In genomic region chr5:124334392-124334791, GRCm38 (mm10) we compare ENCODE assay signal across 9 mouse cellular contexts. TPM values are rescaled to one million over a fixed set of nuclear protein-coding genes. Genes with fewer than 3 reads are reported as not detected.
A peak's percentile ranks its signal among the peaks of the same experiment; 100 is the strongest.
DNase-seq lines count a peak whose midpoint lies in the region; ATAC-seq and TF ChIP-seq lines count a peak whose summit lies in the region.
"Had no signal": no experiment of that assay in that cellular context is flagged by ENCODE, and none has a peak within 500 bp of the region (broad histone marks: within the 10 kb centered on the region; RNA-seq: fewer than 3 reads in every experiment).

No protein-coding gene starts in this region.

- H3K9me3 ChIP-seq in heart, embryonic 11.5 days (replicated peaks; ENCODE audit: control insufficient read depth, low read length) = no peaks in the 10 kb centered on the region
- no peaks in the 10 kb centered on the region for H3K9me3 ChIP-seq in lung, embryonic 16.5 days (ENCODE audit: control insufficient read depth, low read length)
- no peaks in the 10 kb centered on the region for H3K9me3 ChIP-seq in stomach, embryonic 14.5 days (ENCODE audit: control insufficient read depth, low read depth, low read length)
- H3K9me3 ChIP-seq: stomach, embryonic 15.5 days had no signal

- no peak overlapping the region for H3K4me3 ChIP-seq in cortical plate, adult 2 months (ENCODE audit: insufficient read depth, low read length)
- no peak overlapping the region for H3K4me3 ChIP-seq in heart, embryonic 11.5 days (ENCODE audit: low read depth, low read length)
- no peak overlapping the region for H3K4me3 ChIP-seq in lung, embryonic 16.5 days (ENCODE audit: low read length)
- no peak overlapping the region for H3K4me3 ChIP-seq in stomach, embryonic 14.5 days (ENCODE audit: low read depth, low read length)
- H3K4me3 ChIP-seq: stomach, embryonic 15.5 days had no signal

- no peaks in the 10 kb centered on the region for H3K27me3 ChIP-seq in heart, embryonic 11.5 days (ENCODE audit: control insufficient read depth, insufficient read depth, low read length)
- H3K27me3 ChIP-seq in lung, embryonic 16.5 days (ENCODE audit: control insufficient read depth, insufficient read depth, low read depth, low read length) = no peaks in the 10 kb centered on the region
- H3K27me3 ChIP-seq in stomach, embryonic 14.5 days (ENCODE audit: control insufficient read depth, insufficient read depth, low read length) = no peaks in the 10 kb centered on the region
- H3K27me3 ChIP-seq: stomach, embryonic 15.5 days had no signal

- 19% methylated on average over 6 of the region's 6 CpGs for WGBS in heart, embryonic 11.5 days (ENCODE audit: insufficient replicate concordance)
- WGBS in lung, embryonic 16.5 days = 31% methylated on average over 6 of the region's 6 CpGs
- 60% methylated on average over 6 of the region's 6 CpGs for WGBS in stomach, embryonic 14.5 days

- DNase-seq in cerebellum, adult 18-20 months = peak; percentile 52 to 70
- DNase-seq in kidney, adult 9 months = peak; percentile 60
- DNase-seq in adrenal gland, postnatal 25 days = no peak

- peak; percentile 65 for ATAC-seq in heart, embryonic 11.5 days (replicated peaks; ENCODE audit: insufficient number of reproducible peaks, low FRiP score, low TSS enrichment)
- peak; percentile 91 for ATAC-seq in lung, embryonic 16.5 days (ENCODE audit: low read depth)
- ATAC-seq in stomach, embryonic 14.5 days (ENCODE audit: insufficient number of reproducible peaks, insufficient read depth, low FRiP score, low read depth) = no peak
- ATAC-seq in erythroblast, adult 5-6 weeks (replicated peaks; ENCODE audit: low FRiP score, poor library complexity, severe bottlenecking) = no peak

- TF ChIP-seq CTCF in cortical plate, adult 2 months (IDR thresholded peaks at IDR 0.05; ENCODE audit: extremely low read depth, insufficient read depth, low read length) = no peak

- 0 out of 2 replicates have a peak overlapping the region, but pooled peaks have one; percentile 2 for H3K4me2 ChIP-seq in heart, embryonic 11.5 days
- H3K4me2 ChIP-seq in lung, embryonic 16.5 days (ENCODE audit: low read depth, low read length) = no peak overlapping the region
- no peak overlapping the region for H3K4me2 ChIP-seq in stomach, embryonic 14.5 days (replicated peaks; ENCODE audit: low read depth, low read length)
- H3K4me2 ChIP-seq: stomach, embryonic 15.5 days had no signal

- peak overlapping the region; percentile 29; the same call in 1 of the 2 replicates for H3K9ac ChIP-seq in heart, embryonic 11.5 days (ENCODE audit: low read depth, low read length)
- H3K9ac ChIP-seq in lung, embryonic 16.5 days (ENCODE audit: low read length) = no peak overlapping the region
- H3K9ac ChIP-seq in stomach, embryonic 14.5 days (replicated peaks; ENCODE audit: low read depth, low read length) = no peak overlapping the region
- H3K9ac ChIP-seq: stomach, embryonic 15.5 days had no signal

- no peak for TF ChIP-seq POLR2A in cortical plate, adult 2 months (IDR thresholded peaks at IDR 0.05; ENCODE audit: extremely low read depth, insufficient read depth, low read length)

- peaks cover 3% of the 10 kb centered on the region for H3K4me1 ChIP-seq in cortical plate, adult 2 months (ENCODE audit: control insufficient read depth, insufficient read depth, low read length)
- peaks cover 32% of the 10 kb centered on the region for H3K4me1 ChIP-seq in heart, embryonic 11.5 days (ENCODE audit: control insufficient read depth, insufficient read depth, low read length)
- H3K4me1 ChIP-seq in lung, embryonic 16.5 days (replicated peaks; ENCODE audit: control insufficient read depth, insufficient read depth, low read length) = peaks cover 24% of the 10 kb centered on the region
- peaks cover 13% of the 10 kb centered on the region for H3K4me1 ChIP-seq in stomach, embryonic 14.5 days (ENCODE audit: control insufficient read depth, insufficient read depth, low read length)
- H3K4me1 ChIP-seq: stomach, embryonic 15.5 days had no signal

- H3K36me3 ChIP-seq in heart, embryonic 11.5 days (ENCODE audit: control insufficient read depth, insufficient read depth, low read length) = no peaks in the 10 kb centered on the region
- no peaks in the 10 kb centered on the region for H3K36me3 ChIP-seq in lung, embryonic 16.5 days (ENCODE audit: control insufficient read depth, insufficient read depth, low read length)
- H3K36me3 ChIP-seq in stomach, embryonic 14.5 days (ENCODE audit: control insufficient read depth, insufficient read depth, low read length) = no peaks in the 10 kb centered on the region

- peak overlapping the region; percentile 23; the same call in 1 of the 2 replicates for H3K27ac ChIP-seq in cortical plate, adult 2 months (ENCODE audit: insufficient read depth, low read length)
- peak overlapping the region; percentile 78 for H3K27ac ChIP-seq in heart, embryonic 11.5 days (ENCODE audit: low read depth, low read length)
- peak overlapping the region; percentile 47 for H3K27ac ChIP-seq in lung, embryonic 16.5 days (ENCODE audit: low read length)
- H3K27ac ChIP-seq in stomach, embryonic 14.5 days (ENCODE audit: low read length) = 0 out of 2 replicates have a peak overlapping the region, but pooled peaks have one; percentile 15
- H3K27ac ChIP-seq: stomach, embryonic 15.5 days had no signal

RNA-seq across cellular contexts. Expression of gene 2810006K23Rik, which starts 6.5 kb away (rescaled TPM):
- 13.5 and 13.6 TPM in 2 replicates for polyA plus RNA-seq in cortical plate, adult 2 months (2012; rRNA removed)
- 14.8 and 19.1 TPM in 2 replicates for polyA plus RNA-seq in heart, embryonic 11.5 days (2014; fragmentation: Nextera tagmentation; extraction: Ambion mirVana)
- polyA plus RNA-seq in lung, embryonic 16.5 days (2015; fragmentation: Nextera tagmentation; extraction: Ambion mirVana) = 18.1 and 19.7 TPM in 2 replicates
- 9.1 and 10.8 TPM in 2 replicates for polyA plus RNA-seq in stomach, embryonic 14.5 days (2014; fragmentation: Nextera tagmentation; extraction: Ambion mirVana)
- total RNA-seq in erythroblast, adult 5-6 weeks (2015; ENCODE audit: low replicate concordance) = 2.3 and 2.9 TPM in 2 replicates
- total RNA-seq in erythroblast, adult 5-6 weeks (2017; ENCODE audit: low replicate concordance) = 3.1 and 3.3 TPM in 2 replicates
- 15.1 and 19.9 TPM in 2 replicates for total RNA-seq in adrenal gland, postnatal 25 days (2021)

RNA-seq across cellular contexts. Expression of gene Mphosph9, which starts 6.6 kb away (rescaled TPM):
- polyA plus RNA-seq in cortical plate, adult 2 months (2012; rRNA removed) = 21.0 and 22.3 TPM in 2 replicates
- polyA plus RNA-seq in heart, embryonic 11.5 days (2014; fragmentation: Nextera tagmentation; extraction: Ambion mirVana) = 11.5 and 15.5 TPM in 2 replicates
- 13.3 and 15.1 TPM in 2 replicates for polyA plus RNA-seq in lung, embryonic 16.5 days (2015; fragmentation: Nextera tagmentation; extraction: Ambion mirVana)
- polyA plus RNA-seq in stomach, embryonic 14.5 days (2014; fragmentation: Nextera tagmentation; extraction: Ambion mirVana) = 18.3 and 20.2 TPM in 2 replicates
- total RNA-seq in erythroblast, adult 5-6 weeks (2015; ENCODE audit: low replicate concordance) = 3.1 and 14.4 TPM in 2 replicates
- 7.8 and 28.5 TPM in 2 replicates for total RNA-seq in erythroblast, adult 5-6 weeks (2017; ENCODE audit: low replicate concordance)
- 7.8 and 11.8 TPM in 2 replicates for total RNA-seq in adrenal gland, postnatal 25 days (2021)

RNA-seq across cellular contexts. Expression of gene Cdk2ap1, which starts 28.5 kb away (rescaled TPM):
- 252 and 264 TPM in 2 replicates for polyA plus RNA-seq in cortical plate, adult 2 months (2012; rRNA removed)
- 94.3 and 96.8 TPM in 2 replicates for polyA plus RNA-seq in heart, embryonic 11.5 days (2014; fragmentation: Nextera tagmentation; extraction: Ambion mirVana)
- 23.9 and 26.1 TPM in 2 replicates for polyA plus RNA-seq in lung, embryonic 16.5 days (2015; fragmentation: Nextera tagmentation; extraction: Ambion mirVana)
- polyA plus RNA-seq in stomach, embryonic 14.5 days (2014; fragmentation: Nextera tagmentation; extraction: Ambion mirVana) = 50.8 and 53.7 TPM in 2 replicates
- total RNA-seq in erythroblast, adult 5-6 weeks (2015; ENCODE audit: low replicate concordance) = 46.4 and 55.1 TPM in 2 replicates
- 31.2 and 56.3 TPM in 2 replicates for total RNA-seq in erythroblast, adult 5-6 weeks (2017; ENCODE audit: low replicate concordance)
- 148 and 153 TPM in 2 replicates for total RNA-seq in adrenal gland, postnatal 25 days (2021)

Comparison
In these comparisons a context has a peak if more than half of its experiments do, and no peak if none do; other contexts are left out.
1. H3K27ac ChIP-seq: peak in every context shown above with its lines; median percentile 78 in heart, embryonic 11.5 days; 47 in lung, embryonic 16.5 days; 23 in cortical plate, adult 2 months; 15 in stomach, embryonic 14.5 days.
2. ATAC-seq: peak in heart, embryonic 11.5 days (single experiment) and lung, embryonic 16.5 days (single experiment); none in stomach, embryonic 14.5 days (single experiment) and erythroblast, adult 5-6 weeks (single experiment).